In the genomic region with DNA sequence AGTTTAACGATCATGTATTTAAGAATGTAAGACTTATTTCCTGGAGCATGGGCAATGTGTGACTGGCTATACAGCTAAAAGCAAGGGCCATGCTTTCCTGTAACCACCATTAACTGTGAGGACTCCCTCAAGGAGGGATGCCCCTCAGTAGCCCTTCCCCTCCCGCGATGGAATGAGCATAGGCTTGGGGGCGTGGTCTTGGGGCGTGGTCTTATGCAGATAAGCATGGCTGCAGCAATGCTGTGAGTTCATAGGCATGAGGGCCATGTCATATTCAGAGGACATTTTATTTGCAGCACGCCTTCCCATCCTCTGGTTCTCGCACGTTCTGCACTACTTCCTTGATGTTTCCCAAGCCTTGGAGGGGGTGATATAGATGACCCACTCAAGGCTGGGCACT, we compare ENCODE assay signal across 16 mouse cellular contexts.
A peak's percentile ranks its signal among the peaks of the same experiment; 100 is the strongest.
DNase-seq lines count a peak whose midpoint lies in the region; ATAC-seq lines count a peak whose summit lies in the region.
"Had no signal": no experiment of that assay in that cellular context is flagged by ENCODE, and none has a peak within 500 bp of the region (broad histone marks: within the 10 kb centered on the region; RNA-seq: fewer than 3 reads in every experiment).

No protein-coding gene starts in this region.

- peaks cover 4% of the 10 kb centered on the region for H3K4me1 ChIP-seq in limb, embryonic 10.5 days
- no peaks in the 10 kb centered on the region for H3K4me1 ChIP-seq in intestine, embryonic 15.5 days (replicated peaks)
- H3K4me1 ChIP-seq: hindbrain, embryonic 12.5 days; limb, embryonic 15.5 days; stomach, embryonic 15.5 days had no signal

- H3K9ac ChIP-seq in intestine, embryonic 15.5 days: no peak overlapping the region
- H3K9ac ChIP-seq: hindbrain, embryonic 12.5 days; limb, embryonic 15.5 days; stomach, embryonic 15.5 days had no signal

- ATAC-seq in intestine, embryonic 15.5 days: no peak
- ATAC-seq: intestine, postnatal 0 days had no signal

- H3K4me3 ChIP-seq in limb, embryonic 10.5 days: no peak overlapping the region
- H3K4me3 ChIP-seq in intestine, embryonic 15.5 days (replicated peaks): no peak overlapping the region
- H3K4me3 ChIP-seq: hindbrain, embryonic 12.5 days; limb, embryonic 15.5 days; stomach, embryonic 15.5 days had no signal

- peak; percentile 23 for DNase-seq in retina, postnatal 1 day
- no peak for DNase-seq in retina, embryonic 14.5 days (ENCODE audit: low spot score)
- peak; percentile 56 for DNase-seq in embryo, embryonic 10 days (ENCODE audit: low spot score)
- peak; percentile 34 for DNase-seq in limb, embryonic 10.5 days (ENCODE audit: low spot score)
- no peak for DNase-seq in cerebellum, postnatal 10 days
- DNase-seq in ovary, adult 18-20 months (ENCODE audit: low spot score): no peak
- DNase-seq: cerebellum, postnatal 14 days; gastrocnemius, postnatal 14 days; layer of hippocampus, adult 9-11 months; right cerebral cortex, postnatal 14 days had no signal

- H3K27ac ChIP-seq in limb, embryonic 10.5 days: no peak overlapping the region
- no peak overlapping the region for H3K27ac ChIP-seq in intestine, embryonic 15.5 days
- H3K27ac ChIP-seq: hindbrain, embryonic 12.5 days; kidney, postnatal 0 days; limb, embryonic 15.5 days; stomach, embryonic 15.5 days had no signal

- H3K9me3 ChIP-seq in limb, embryonic 10.5 days (replicated peaks): no peaks in the 10 kb centered on the region
- H3K9me3 ChIP-seq in intestine, embryonic 15.5 days: no peaks in the 10 kb centered on the region
- H3K9me3 ChIP-seq: hindbrain, embryonic 12.5 days; limb, embryonic 15.5 days; stomach, embryonic 15.5 days had no signal

- H3K36me3 ChIP-seq in limb, embryonic 10.5 days: no peaks in the 10 kb centered on the region
- no peaks in the 10 kb centered on the region for H3K36me3 ChIP-seq in intestine, embryonic 15.5 days
- H3K36me3 ChIP-seq: hindbrain, embryonic 12.5 days; limb, embryonic 15.5 days; stomach, embryonic 15.5 days had no signal

- no peaks in the 10 kb centered on the region for H3K27me3 ChIP-seq in limb, embryonic 10.5 days (ENCODE audit: low read depth, poor library complexity, severe bottlenecking)
- H3K27me3 ChIP-seq in intestine, embryonic 15.5 days (replicated peaks): no peaks in the 10 kb centered on the region
- H3K27me3 ChIP-seq: stomach, embryonic 15.5 days had no signal

- WGBS in limb, embryonic 10.5 days: 57% methylated on average over 8 of the region's 8 CpGs
- WGBS in intestine, embryonic 15.5 days: 45% methylated on average over 8 of the region's 8 CpGs

- no peak overlapping the region for H3K4me2 ChIP-seq in intestine, embryonic 15.5 days (replicated peaks)
- H3K4me2 ChIP-seq: hindbrain, embryonic 12.5 days; limb, embryonic 15.5 days; stomach, embryonic 15.5 days had no signal

Comparison
In these comparisons a context has a peak if more than half of its experiments do, and no peak if none do; other contexts are left out.
1. DNase-seq: peak in retina, postnatal 1 day (single experiment), embryo, embryonic 10 days (single experiment) and limb, embryonic 10.5 days (single experiment); none in retina, embryonic 14.5 days (single experiment), cerebellum, postnatal 10 days (0 of 2) and ovary, adult 18-20 months (single experiment).